Mouse (Mus musculus) bone marrow, adult 2 months (tissue): ENCODE measurements around the gene Gabbr2. TPM values are rescaled to one million over a fixed set of nuclear protein-coding genes. Genes with fewer than 3 reads are reported as not detected.
A peak's percentile ranks its signal among the peaks of the same experiment; 100 is the strongest.

Source experiments
- H3K27ac ChIP-seq: fragments of 200-500 bp; 2 replicates; pipeline ENCODE4 v1.5.1; 2012; ENCODE audit warnings: low read depth, mild to moderate bottlenecking, control low read depth, inconsistent platforms, low read length; ENCODE audit not compliant: control insufficient read depth, poor library complexity, insufficient read depth
- H3K4me1 ChIP-seq: fragments of 200-500 bp; 2 replicates; pipeline ENCODE4 v1.6.1; 2011; ENCODE audit warnings: low read length; ENCODE audit not compliant: control insufficient read depth, insufficient read depth
- H3K4me3 ChIP-seq: fragments of 200-500 bp; replicated peaks from 2 replicates; pipeline ENCODE3; 2011; ENCODE audit warnings: mild to moderate bottlenecking, low read depth, low read length, control low read depth; ENCODE audit not compliant: control insufficient read depth
- CTCF ChIP-seq: fragments of 200-500 bp; IDR thresholded peaks from 2 replicates; pipeline ENCODE4 v1.5.1; 2011; ENCODE audit warnings: low read length, control low read depth; ENCODE audit not compliant: control insufficient read depth, insufficient read depth
- POLR2A ChIP-seq: fragments of 200-500 bp; IDR thresholded peaks from 2 replicates; pipeline ENCODE4 v1.6.1; 2011; ENCODE audit warnings: low read depth, mild to moderate bottlenecking, control low read depth, low read length, borderline replicate concordance; ENCODE audit not compliant: control insufficient read depth
- WGBS: fragments of 180-500 bp; shearing (Covaris S2); methylation state at CpG from one replicate; pipeline ENCODE4 v1.1.7; 2018; 5-methylcytosine and 5-hydroxymethylcytosine counted together
- polyA plus RNA-seq: library from polyadenylated mRNA; stranded (reverse); fragments of >200 nt; gene quantifications from 2 replicates; pipeline ENCODE4 v1.2.4, GENCODE M21; 2011; ENCODE audit warnings: low replicate concordance; ENCODE audit not compliant: missing spikeins, insufficient read depth, insufficient read length

Gabbr2 gene
- polyA plus RNA-seq, 1 experiment, result 1.1 TPM

DNA sequence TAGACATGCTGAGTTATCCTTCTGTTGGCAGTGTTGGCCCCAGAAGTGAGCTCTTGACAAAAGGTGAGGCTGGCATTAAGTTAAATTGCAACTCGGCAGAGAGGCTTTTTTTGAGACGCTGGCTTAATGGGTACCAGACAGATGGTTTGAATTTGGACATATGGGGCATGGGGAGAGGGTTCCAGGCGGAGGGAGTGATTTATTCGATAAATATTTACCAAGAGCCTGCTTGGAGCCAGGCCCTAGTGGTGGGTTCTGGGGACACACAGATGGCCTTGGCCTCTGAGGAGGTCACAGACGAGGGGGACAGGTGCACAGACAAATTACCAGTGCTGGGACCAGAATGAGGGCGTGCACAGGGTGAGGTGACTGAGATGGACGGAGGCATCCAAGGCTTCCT lies 282.2 kb downstream of the Gabbr2 start:
- no peak overlapping the region for H3K4me3 ChIP-seq
- TF ChIP-seq POLR2A, result no peak
- no peak for TF ChIP-seq CTCF
- WGBS, result 80% methylated on average over 7 of the region's 7 CpGs
- no peaks in the 10 kb centered on the region for H3K4me1 ChIP-seq
- no peak overlapping the region for H3K27ac ChIP-seq

DNA sequence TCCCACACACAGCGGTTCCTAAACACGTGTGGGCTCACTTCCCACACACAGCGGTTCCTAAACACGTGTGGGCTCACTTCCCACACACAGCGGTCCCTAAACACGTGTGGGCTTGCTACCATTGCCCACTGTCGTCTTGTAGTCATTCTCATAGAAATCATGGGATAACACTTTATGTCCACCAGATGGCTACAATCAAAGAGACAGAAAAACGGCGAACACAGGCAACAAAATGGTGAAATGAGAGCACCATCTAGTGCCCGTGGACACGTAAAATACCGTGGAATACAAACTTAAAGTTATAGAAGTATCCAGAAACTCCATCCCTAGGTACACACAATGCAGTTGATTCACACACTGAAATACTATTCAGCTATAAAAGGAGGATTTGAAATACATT lies 285.9 kb downstream of the Gabbr2 start:
- 52% methylated on average over 12 of the region's 12 CpGs for WGBS
- TF ChIP-seq POLR2A (no peak), CTCF (no peak)
- Histone ChIP-seq H3K4me1 (no peaks in the 10 kb centered on the region), H3K4me3 (no peak overlapping the region), H3K27ac (no peak overlapping the region)

DNA sequence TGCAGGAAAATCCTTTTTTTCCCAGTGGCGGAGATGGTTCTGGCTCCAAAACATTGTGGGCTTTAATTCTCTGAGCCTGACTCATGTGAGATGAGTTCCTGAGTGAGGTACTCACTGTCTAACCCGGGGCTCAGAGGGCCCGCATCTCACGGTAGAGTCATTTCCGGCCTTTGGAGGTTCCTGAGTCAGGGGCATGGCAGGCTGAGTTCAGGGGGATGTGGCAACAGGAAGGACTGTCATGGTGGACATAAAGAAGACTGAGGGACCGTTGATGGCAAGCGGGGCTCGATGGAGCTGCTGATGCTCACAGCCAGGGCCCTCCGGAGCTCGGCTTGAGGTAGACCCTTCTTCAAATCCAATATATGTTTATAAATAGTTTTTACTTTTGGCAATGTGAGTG lies 288.5 kb downstream of the Gabbr2 start:
- H3K4me1 ChIP-seq, result no peaks in the 10 kb centered on the region
- TF ChIP-seq CTCF, result no peak
- no peak for TF ChIP-seq POLR2A
- 79% methylated on average over 10 of the region's 10 CpGs for WGBS
- no peak overlapping the region for H3K4me3 ChIP-seq
- no peak overlapping the region for H3K27ac ChIP-seq

DNA sequence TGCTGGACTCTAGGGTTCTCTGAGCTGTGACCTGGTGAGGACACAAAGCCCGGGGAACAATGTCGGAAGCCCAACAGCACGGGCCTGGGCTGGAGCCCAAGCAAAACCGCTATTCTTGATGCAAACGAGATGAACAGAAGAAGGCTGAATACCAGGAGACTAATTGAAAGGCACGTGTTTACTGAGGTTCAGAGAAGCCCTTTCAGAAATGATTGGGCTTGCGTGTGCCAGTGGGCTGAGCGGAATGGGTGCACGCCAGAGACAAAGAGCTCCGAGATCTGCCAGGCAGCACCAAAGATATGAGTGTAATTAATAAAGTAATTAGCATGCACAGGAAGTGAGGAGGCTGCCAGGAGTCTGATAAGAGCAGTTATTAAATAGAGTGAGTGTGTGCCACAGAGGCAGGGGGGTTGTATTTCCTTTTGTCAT lies 291.4 kb downstream of the Gabbr2 start:
- Histone ChIP-seq H3K4me3 (no peak overlapping the region), H3K4me1 (no peaks in the 10 kb centered on the region), H3K27ac (no peak overlapping the region)
- WGBS, result 59% methylated on average over 10 of the region's 10 CpGs
- TF ChIP-seq CTCF, result no peak
- no peak for TF ChIP-seq POLR2A

DNA sequence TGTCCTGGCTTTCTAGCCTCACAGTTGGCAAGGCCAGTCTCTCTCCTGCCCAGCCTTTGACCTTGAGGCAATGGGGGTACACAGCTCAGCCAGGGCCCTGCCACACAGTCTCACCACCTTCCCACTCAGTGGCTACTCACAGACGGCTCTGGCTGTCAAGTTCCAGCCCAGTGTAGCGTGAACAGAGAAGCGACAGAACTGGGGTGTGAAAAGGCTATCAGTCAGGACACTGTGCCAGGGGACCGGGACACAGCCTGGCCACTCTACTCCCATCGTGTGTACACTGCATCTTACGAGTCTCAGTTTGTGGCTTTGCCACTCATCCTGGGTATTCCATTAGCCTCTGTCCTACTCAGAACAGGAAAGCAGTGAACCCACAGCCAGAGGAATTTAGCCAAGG lies 295.2 kb downstream of the Gabbr2 start:
- Histone ChIP-seq H3K4me3 (no peak overlapping the region), H3K4me1 (no peaks in the 10 kb centered on the region), H3K27ac (no peak overlapping the region)
- WGBS, result 73% methylated on average over 6 of the region's 6 CpGs
- no peak for TF ChIP-seq CTCF
- no peak for TF ChIP-seq POLR2A

DNA sequence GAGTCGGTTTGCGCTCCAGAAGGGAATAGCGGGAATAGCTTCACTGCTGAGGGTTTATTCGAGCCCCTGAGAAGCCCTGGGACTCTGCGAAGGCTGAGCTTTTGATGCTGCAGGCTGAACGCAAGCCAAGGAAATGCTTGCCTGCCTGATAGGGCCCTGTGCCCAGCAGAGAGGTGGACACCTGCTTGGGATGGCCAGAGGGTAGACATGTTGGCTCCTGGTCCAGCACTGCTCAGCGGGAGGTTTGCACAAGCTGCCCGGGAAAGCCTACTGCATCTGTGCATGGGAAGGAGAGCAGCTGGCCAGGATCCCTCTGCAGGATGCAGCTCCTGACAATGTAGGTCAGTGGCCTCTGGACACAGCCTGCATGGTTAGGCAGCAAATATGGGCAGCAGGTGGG lies 301.1 kb downstream of the Gabbr2 start:
- 91% methylated on average over 8 of the region's 8 CpGs for WGBS

DNA sequence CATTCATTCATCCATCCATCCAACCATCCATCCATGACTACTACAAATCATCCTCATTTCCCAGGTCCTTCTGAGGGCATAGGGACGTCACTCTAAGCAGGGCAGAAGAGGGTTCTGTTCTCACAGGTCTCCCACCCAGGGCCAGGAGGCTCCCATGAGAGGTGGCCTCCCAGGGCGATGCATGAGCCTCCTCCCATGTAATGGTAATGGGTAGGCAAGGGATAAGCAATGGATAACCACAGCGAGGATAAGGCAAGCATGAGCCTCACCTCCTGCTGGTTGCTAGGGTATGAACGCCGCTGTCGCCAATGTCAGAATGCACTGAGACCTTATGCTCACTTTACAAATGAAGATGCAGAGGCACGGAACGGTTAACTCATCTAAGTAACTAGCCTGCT lies 301.7 kb downstream of the Gabbr2 start:
- TF ChIP-seq CTCF (no peak), POLR2A (no peak)
- no peak overlapping the region for H3K4me3 ChIP-seq
- no peaks in the 10 kb centered on the region for H3K4me1 ChIP-seq
- WGBS, result 82% methylated on average over 8 of the region's 8 CpGs
- no peak overlapping the region for H3K27ac ChIP-seq

More for the DNA sequence above, 301.1 kb downstream of the Gabbr2 start:
- Histone ChIP-seq H3K27ac (no peak overlapping the region), H3K4me1 (no peaks in the 10 kb centered on the region), H3K4me3 (no peak overlapping the region)
- no peak for TF ChIP-seq POLR2A
- no peak for TF ChIP-seq CTCF

DNA sequence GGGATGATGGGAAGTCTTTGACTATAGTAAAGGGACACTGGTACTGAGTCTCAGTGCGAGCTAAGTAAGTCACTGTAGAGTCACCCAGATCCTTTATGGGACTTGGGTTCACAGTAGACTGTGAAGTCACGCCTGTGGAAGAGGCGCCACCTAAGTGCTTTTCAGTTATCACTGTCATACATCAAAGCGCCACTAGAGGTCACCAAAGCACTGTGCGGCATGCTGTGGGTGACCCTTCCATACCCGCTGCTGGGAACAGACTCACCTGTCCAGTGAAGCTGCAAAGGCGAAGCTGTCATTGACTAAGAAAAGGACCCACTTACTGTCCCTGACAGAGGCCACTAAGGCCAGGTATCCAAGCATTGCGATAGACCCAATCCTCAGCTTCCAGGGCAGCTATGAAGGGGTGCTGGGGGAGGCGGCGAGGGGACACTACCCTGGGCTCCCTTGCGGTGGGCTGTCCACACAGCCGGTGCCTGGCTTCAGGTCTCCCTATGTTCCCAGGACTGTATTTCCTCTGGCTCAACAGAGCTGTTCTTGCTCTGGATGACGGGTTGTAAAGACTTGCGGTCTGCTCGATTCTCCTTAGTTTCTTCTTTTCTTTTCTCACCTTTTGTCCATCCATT lies 302.2 kb downstream of the Gabbr2 start:
- TF ChIP-seq CTCF, result peak; percentile 99
- TF ChIP-seq POLR2A, result no peak
- no peak overlapping the region for H3K27ac ChIP-seq
- WGBS, result 46% methylated on average over 15 of the region's 15 CpGs

More for the DNA sequence above, 302.2 kb downstream of the Gabbr2 start:
- H3K4me1 ChIP-seq, result no peaks in the 10 kb centered on the region
- no peak overlapping the region for H3K4me3 ChIP-seq
